Mouse (Mus musculus) kidney, embryonic 14.5 days (tissue): ENCODE measurements at regions not wholly inside any gene's neighbourhood (a gene's known extent, or its start where the extent isn't known, plus 50 kb on each side); places are given as distances from the start of the nearest gene placed in this dataset.

Experiments
- ATAC-seq: fragments of 200-750 bp; cut with Nextera tagmentation; 2 replicates; pipeline ENCODE4 v1.8.0; 2017; ENCODE audit warnings: moderate number of reproducible peaks, mild to moderate bottlenecking, moderate TSS enrichment, moderate library complexity; ENCODE audit not compliant: low FRiP score, low TSS enrichment
- H3K27ac ChIP-seq: fragments of 300-500 bp; sonication (generic); 2 replicates; pipeline ENCODE4 v1.5.1; 2014; ENCODE audit warnings: low read depth, mild to moderate bottlenecking, low read length, moderate library complexity, mixed read lengths
- H3K27me3 ChIP-seq: fragments of 300-500 bp; sonication (generic); 2 replicates; pipeline ENCODE4 v1.6.1; 2014; ENCODE audit warnings: mild to moderate bottlenecking, low read length; ENCODE audit not compliant: control insufficient read depth, insufficient read depth
- H3K36me3 ChIP-seq: fragments of 300-500 bp; sonication (generic); 2 replicates; pipeline ENCODE4 v1.6.1; 2014; ENCODE audit warnings: low read length, mixed read lengths; ENCODE audit not compliant: control insufficient read depth, insufficient read depth
- H3K4me1 ChIP-seq: fragments of 300-500 bp; sonication (generic); 2 replicates; pipeline ENCODE4 v1.6.1; 2014; ENCODE audit warnings: low read length, mixed read lengths; ENCODE audit not compliant: control insufficient read depth, insufficient read depth
- H3K4me2 ChIP-seq: fragments of 300-500 bp; sonication (generic); replicated peaks from 2 replicates; pipeline ENCODE4 v1.6.1; 2014; ENCODE audit warnings: low read depth, mild to moderate bottlenecking, low read length
- H3K4me3 ChIP-seq: fragments of 300-500 bp; sonication (generic); 2 replicates; pipeline ENCODE4 v1.5.1; 2014; ENCODE audit warnings: mild to moderate bottlenecking, low read length
- H3K9ac ChIP-seq: fragments of 300-500 bp; sonication (generic); 2 replicates; pipeline ENCODE4 v1.6.1; 2014; ENCODE audit warnings: low read depth, mild to moderate bottlenecking, low read length, moderate library complexity
- H3K9me3 ChIP-seq: fragments of 300-500 bp; sonication (generic); 2 replicates; pipeline ENCODE4 v1.6.1; 2016; ENCODE audit warnings: low read length; ENCODE audit not compliant: control insufficient read depth
- WGBS: fragments of 180-500 bp; shearing (Covaris S2); extraction: QIAGEN DNeasy Blood & Tissue Kit; methylation state at CpG from one replicate; pipeline ENCODE4 v1.1.7; 2014; 5-methylcytosine and 5-hydroxymethylcytosine counted together

DNA sequence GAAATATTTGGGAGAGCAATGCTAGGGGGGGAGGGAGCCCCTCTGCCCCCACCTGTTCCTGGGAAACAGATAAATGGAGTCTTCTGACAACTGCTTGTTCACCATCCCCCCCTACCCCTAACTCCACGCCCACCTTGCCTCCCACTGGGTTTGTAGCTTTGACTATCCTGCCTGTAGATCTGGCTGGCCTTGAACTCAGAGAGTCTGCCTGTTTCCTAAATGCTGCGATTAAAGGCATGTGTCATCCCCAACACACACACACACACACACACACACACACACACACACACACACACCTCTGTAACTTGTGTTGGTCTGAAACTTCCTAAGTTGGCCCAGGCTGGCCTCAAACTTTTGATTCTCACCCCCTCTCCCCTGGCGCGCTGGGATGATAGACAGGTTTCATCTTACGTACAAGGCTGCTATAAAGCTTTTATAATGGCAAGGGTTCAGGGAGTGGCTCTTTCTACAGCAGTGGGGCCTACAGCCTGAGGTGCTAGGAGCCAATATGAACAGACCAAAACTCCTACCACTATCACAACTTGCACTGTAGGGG, 128.5 kb upstream of the Bcor start:
- Histone ChIP-seq H3K27me3 (no peaks in the 10 kb centered on the region; the same call in 1 of the 2 replicates), H3K9me3 (no peaks in the 10 kb centered on the region), H3K9ac (no peak overlapping the region), H3K4me1 (no peaks in the 10 kb centered on the region), H3K4me3 (no peak overlapping the region), H3K4me2 (no peak overlapping the region), H3K27ac (no peak overlapping the region), H3K36me3 (no peaks in the 10 kb centered on the region)
- 46% methylated on average over 5 of the region's 5 CpGs for WGBS
- no peak for ATAC-seq

DNA sequence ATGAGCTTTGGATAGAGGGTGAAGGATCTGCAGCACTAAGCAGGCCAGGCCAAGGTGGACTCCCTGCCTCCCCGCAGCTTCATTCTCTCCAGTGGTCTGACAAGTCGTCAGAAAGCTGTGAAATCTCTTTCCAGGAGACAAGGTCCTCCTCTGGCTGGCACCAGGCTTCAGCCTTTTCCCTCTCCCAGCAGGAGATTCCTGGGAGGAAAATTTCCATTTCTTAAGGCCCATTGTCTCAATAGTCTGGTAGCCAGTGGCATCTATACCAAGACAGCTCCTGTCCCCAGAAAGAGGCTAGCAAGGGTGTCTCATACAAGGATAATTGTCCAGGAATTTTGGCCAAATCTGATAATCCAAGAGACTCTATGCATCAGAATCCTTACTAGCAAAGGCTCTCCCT, 133.0 kb upstream of the Bcor start:
- Histone ChIP-seq H3K27ac (no peak overlapping the region), H3K4me3 (no peak overlapping the region), H3K9me3 (no peaks in the 10 kb centered on the region), H3K9ac (no peak overlapping the region), H3K36me3 (no peaks in the 10 kb centered on the region), H3K27me3 (no peaks in the 10 kb centered on the region), H3K4me2 (no peak overlapping the region), H3K4me1 (no peaks in the 10 kb centered on the region)
- WGBS = 40% methylated on average over 2 of the region's 2 CpGs
- ATAC-seq = no peak

GRCm38 (mm10) chrX:12294452-12294851, 134.3 kb upstream of the Bcor start:
- Histone ChIP-seq H3K36me3 (no peaks in the 10 kb centered on the region), H3K27ac (no peak overlapping the region), H3K4me1 (no peaks in the 10 kb centered on the region), H3K9me3 (no peaks in the 10 kb centered on the region), H3K27me3 (no peaks in the 10 kb centered on the region), H3K9ac (no peak overlapping the region), H3K4me3 (no peak overlapping the region), H3K4me2 (no peak overlapping the region)
- no peak for ATAC-seq
- 61% methylated on average over 9 of the region's 9 CpGs for WGBS

DNA sequence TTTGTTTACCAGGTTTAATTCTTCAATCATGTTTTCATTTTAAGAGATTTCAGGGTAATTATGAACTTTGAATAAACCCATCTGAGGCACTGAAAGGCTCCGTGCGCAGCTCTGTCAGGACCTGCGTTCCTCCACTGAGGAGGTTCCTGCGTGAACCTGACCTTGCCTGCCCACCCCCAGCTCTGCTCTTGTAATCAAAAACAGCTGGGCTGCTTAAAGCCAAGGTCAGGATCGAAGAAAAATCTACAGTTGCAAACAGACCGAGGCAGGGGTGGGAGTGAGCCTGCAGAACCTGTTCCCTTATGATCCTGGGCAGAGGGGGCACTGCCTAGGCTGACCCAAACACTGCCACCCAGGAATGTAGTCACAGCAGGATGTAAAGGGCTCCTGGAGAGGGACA, 134.8 kb upstream of the Bcor start:
- 32% methylated on average over 6 of the region's 6 CpGs for WGBS
- no peak overlapping the region for H3K4me2 ChIP-seq
- H3K9ac ChIP-seq = no peak overlapping the region
- no peak for ATAC-seq
- no peaks in the 10 kb centered on the region for H3K36me3 ChIP-seq
- no peaks in the 10 kb centered on the region for H3K9me3 ChIP-seq
- H3K4me3 ChIP-seq = no peak overlapping the region
- H3K27me3 ChIP-seq = no peaks in the 10 kb centered on the region
- H3K27ac ChIP-seq = no peak overlapping the region
- no peaks in the 10 kb centered on the region for H3K4me1 ChIP-seq

GRCm38 (mm10) chrX:12296264-12297053, 136.3 kb upstream of the Bcor start:
- Histone ChIP-seq H3K27ac (no peak overlapping the region), H3K4me1 (no peaks in the 10 kb centered on the region), H3K4me3 (no peak overlapping the region), H3K27me3 (no peaks in the 10 kb centered on the region), H3K9me3 (no peaks in the 10 kb centered on the region), H3K4me2 (no peak overlapping the region), H3K36me3 (no peaks in the 10 kb centered on the region), H3K9ac (no peak overlapping the region)
- WGBS = 78% methylated on average over 9 of the region's 9 CpGs
- no peak for ATAC-seq

- WGBS = 84% methylated on average over 5 of the region's 5 CpGs
- H3K36me3 ChIP-seq = no peaks in the 10 kb centered on the region
- H3K27me3 ChIP-seq = no peaks in the 10 kb centered on the region
- H3K9ac ChIP-seq = no peak overlapping the region
- H3K4me3 ChIP-seq = no peak overlapping the region
- no peak for ATAC-seq
- no peaks in the 10 kb centered on the region for H3K9me3 ChIP-seq
- H3K4me1 ChIP-seq = no peaks in the 10 kb centered on the region
- H3K27ac ChIP-seq = no peak overlapping the region
- H3K4me2 ChIP-seq = no peak overlapping the region
Measured at GRCm38 (mm10) chrX:12298609-12299008, 138.5 kb upstream of the Bcor start.

GRCm38 (mm10) chrX:12299236-12299635, 139.1 kb upstream of the Bcor start:
- H3K4me2 ChIP-seq = no peak overlapping the region
- no peaks in the 10 kb centered on the region for H3K4me1 ChIP-seq
- H3K27me3 ChIP-seq = no peaks in the 10 kb centered on the region
- no peak overlapping the region for H3K9ac ChIP-seq
- WGBS = 88% methylated on average over 11 of the region's 11 CpGs
- no peaks in the 10 kb centered on the region for H3K36me3 ChIP-seq
- ATAC-seq = no peak
- no peaks in the 10 kb centered on the region for H3K9me3 ChIP-seq
- no peak overlapping the region for H3K27ac ChIP-seq
- no peak overlapping the region for H3K4me3 ChIP-seq

- H3K9me3 ChIP-seq = no peaks in the 10 kb centered on the region
- no peaks in the 10 kb centered on the region for H3K4me1 ChIP-seq
- no peak overlapping the region for H3K27ac ChIP-seq
- no peak overlapping the region for H3K9ac ChIP-seq
- no peaks in the 10 kb centered on the region for H3K27me3 ChIP-seq
- 73% methylated on average over 5 of the region's 5 CpGs for WGBS
- no peak overlapping the region for H3K4me3 ChIP-seq
- H3K4me2 ChIP-seq = no peak overlapping the region
- H3K36me3 ChIP-seq = no peaks in the 10 kb centered on the region
- no peak for ATAC-seq
Measured at GRCm38 (mm10) chrX:12304678-12305077, 144.5 kb upstream of the Bcor start.

DNA sequence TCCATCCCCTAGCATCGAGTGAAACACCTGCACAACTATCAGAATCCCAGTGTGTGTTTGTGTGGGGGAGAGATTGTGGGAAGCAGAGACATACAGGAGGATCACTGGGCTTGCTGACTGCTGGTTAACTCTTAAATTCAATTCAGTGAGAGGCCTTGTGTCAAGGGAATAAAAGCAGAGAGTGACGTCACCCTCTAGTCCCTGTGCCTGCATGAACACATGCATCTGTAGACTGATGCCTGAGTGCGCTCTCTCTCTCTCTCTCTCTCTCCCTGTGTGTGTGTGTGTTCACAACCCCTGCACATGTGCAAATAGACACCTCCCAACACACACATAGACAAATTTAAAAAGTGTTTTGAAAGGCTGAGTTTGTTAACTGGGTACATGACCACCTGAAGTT, 146.8 kb upstream of the Bcor start:
- H3K4me1 ChIP-seq = no peaks in the 10 kb centered on the region
- WGBS = 66% methylated on average over 3 of the region's 3 CpGs
- ATAC-seq = no peak
- H3K4me2 ChIP-seq = no peak overlapping the region
- no peaks in the 10 kb centered on the region for H3K36me3 ChIP-seq
- no peak overlapping the region for H3K9ac ChIP-seq
- no peaks in the 10 kb centered on the region for H3K27me3 ChIP-seq
- H3K9me3 ChIP-seq = no peaks in the 10 kb centered on the region
- H3K4me3 ChIP-seq = no peak overlapping the region
- no peak overlapping the region for H3K27ac ChIP-seq
